Mouse (Mus musculus) heart, postnatal 0 days (tissue): Measurements from ENCODE around the gene Casq1. TPM values are rescaled to one million over a fixed set of nuclear protein-coding genes. Genes with fewer than 3 reads are reported as not detected.

Source experiments
- ATAC-seq: fragments of 200-750 bp; cut with Nextera tagmentation; 2 replicates; pipeline ENCODE4 v1.8.0; 2017; ENCODE audit warnings: low read depth, moderate number of reproducible peaks, moderate library complexity; ENCODE audit not compliant: insufficient read depth
- DNase-seq: peaks from one replicate; pipeline ENCODE4 v3.0.0-alpha.2; 2016; ENCODE audit warnings: low spot score
- H3K27ac ChIP-seq: fragments of 300-500 bp; sonication (generic); 2 replicates; pipeline ENCODE4 v1.5.1; 2014; ENCODE audit warnings: low read depth, mild to moderate bottlenecking
- H3K27me3 ChIP-seq: fragments of 300-500 bp; sonication (generic); 2 replicates; pipeline ENCODE4 v1.6.1; 2014; ENCODE audit warnings: low read length, mixed read lengths; ENCODE audit not compliant: control insufficient read depth, insufficient read depth
- H3K36me3 ChIP-seq: fragments of 300-500 bp; sonication (generic); replicated peaks from 2 replicates; pipeline ENCODE4 v1.6.1; 2014; ENCODE audit warnings: low read length, mixed read lengths; ENCODE audit not compliant: control insufficient read depth, insufficient read depth
- H3K4me1 ChIP-seq: fragments of 300-500 bp; sonication (generic); 2 replicates; pipeline ENCODE4 v1.6.1; 2014; ENCODE audit warnings: antibody characterized with exemption; ENCODE audit not compliant: control insufficient read depth, insufficient read depth
- H3K4me2 ChIP-seq: fragments of 300-500 bp; sonication (generic); 2 replicates; pipeline ENCODE4 v1.6.1; 2014; ENCODE audit warnings: low read depth, mild to moderate bottlenecking, low read length, moderate library complexity
- H3K4me3 ChIP-seq: fragments of 300-500 bp; sonication (generic); 2 replicates; pipeline ENCODE4 v1.5.1; 2014; ENCODE audit warnings: low read depth, low read length
- H3K9ac ChIP-seq: fragments of 300-500 bp; sonication (generic); replicated peaks from 2 replicates; pipeline ENCODE4 v1.6.1; 2014; ENCODE audit warnings: low read depth, low read length, mixed read lengths
- H3K9me3 ChIP-seq: fragments of 300-500 bp; sonication (generic); replicated peaks from 2 replicates; pipeline ENCODE4 v1.6.1; 2016; ENCODE audit warnings: low read length; ENCODE audit not compliant: control insufficient read depth
- CTCF ChIP-seq: IDR thresholded peaks from 2 replicates; pipeline ENCODE4 v1.5.1; 2016; ENCODE audit warnings: antibody characterized with exemption, control low read depth, low read depth
- EP300 ChIP-seq: IDR thresholded peaks from 2 replicates; pipeline ENCODE4 v1.6.1; 2016; ENCODE audit warnings: antibody characterized with exemption, low read depth
- WGBS: fragments of 180-500 bp; shearing (Covaris S2); extraction: QIAGEN DNeasy Blood & Tissue Kit; methylation state at CpG from one replicate; pipeline ENCODE4 v1.1.7; 2014; 5-methylcytosine and 5-hydroxymethylcytosine counted together
- polyA plus RNA-seq: library from polyadenylated mRNA; unstranded; fragments of >200 nt; fragmentation: Nextera tagmentation; extraction: Ambion mirVana; gene quantifications from 2 replicates; pipeline ENCODE4 v1.2.1, GENCODE M21; 2015
- total RNA-seq: library from RNA; depleted of rRNA; stranded (reverse); fragments of >200 nt; gene quantifications from 2 replicates; pipeline ENCODE4 v1.2.3, GENCODE M21; 2014; ENCODE audit warnings: low replicate concordance

The Casq1 gene
- total and polyA plus RNA-seq, 2 experiments from 2014 or later: 61.2 to 65.0 TPM

DNA sequence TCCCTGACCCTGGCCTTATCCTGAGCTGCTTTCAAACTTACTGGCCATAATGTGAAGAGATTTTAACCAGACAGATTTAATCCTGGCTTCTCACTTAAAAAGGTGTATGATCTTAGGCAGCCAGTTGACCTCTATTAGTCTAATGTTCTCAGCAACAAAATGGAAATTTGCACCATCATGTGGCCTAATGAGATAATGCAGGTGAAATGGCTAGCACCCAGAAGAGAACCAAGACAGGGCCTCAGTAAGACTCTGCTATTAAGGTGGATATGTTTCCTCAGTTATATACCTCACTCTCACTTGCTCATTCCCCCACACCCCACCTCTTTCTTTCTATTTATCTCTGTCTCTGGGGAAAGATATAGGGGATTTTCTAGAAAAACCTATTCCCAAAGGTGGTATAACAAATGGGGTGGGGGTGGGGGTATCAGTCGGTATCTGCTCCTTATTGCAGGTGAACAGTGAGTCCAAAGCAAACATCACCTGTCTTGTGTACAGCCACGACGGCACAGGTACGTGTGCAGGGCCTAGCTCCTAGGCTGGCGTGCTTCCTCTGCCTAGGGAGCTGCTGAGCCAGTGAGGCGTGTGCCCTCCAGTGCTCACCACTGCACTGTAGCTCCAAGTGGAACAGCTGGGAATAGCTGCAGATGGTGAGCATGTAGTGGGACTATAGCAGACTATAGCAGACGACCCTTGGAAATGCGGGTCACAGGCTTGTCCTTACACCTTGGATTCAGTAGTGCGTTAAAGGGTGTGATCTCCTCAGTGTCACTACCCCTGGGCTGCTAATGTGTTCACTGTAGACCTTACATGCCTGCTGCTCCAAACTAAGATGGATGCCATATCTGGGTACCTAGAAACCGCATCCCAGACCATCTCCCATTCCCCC, 33.0 kb downstream of the Casq1 start:
- WGBS: 94% methylated on average over 10 of the region's 10 CpGs
- no peak overlapping the region for H3K4me2 ChIP-seq
- DNase-seq (no peak), ATAC-seq (0 out of 2 replicates have a peak, but pooled peaks have one; percentile 20)
- no peaks in the 10 kb centered on the region for H3K9me3 ChIP-seq
- H3K9ac ChIP-seq: no peak overlapping the region
- TF ChIP-seq CTCF: peak; percentile 37
- no peak for TF ChIP-seq EP300
- no peak overlapping the region for H3K4me3 ChIP-seq
- no peaks in the 10 kb centered on the region for H3K27me3 ChIP-seq
- H3K4me1 ChIP-seq: no peaks in the 10 kb centered on the region
- no peak overlapping the region for H3K27ac ChIP-seq
- peaks cover 82% of the 10 kb centered on the region for H3K36me3 ChIP-seq

DNA sequence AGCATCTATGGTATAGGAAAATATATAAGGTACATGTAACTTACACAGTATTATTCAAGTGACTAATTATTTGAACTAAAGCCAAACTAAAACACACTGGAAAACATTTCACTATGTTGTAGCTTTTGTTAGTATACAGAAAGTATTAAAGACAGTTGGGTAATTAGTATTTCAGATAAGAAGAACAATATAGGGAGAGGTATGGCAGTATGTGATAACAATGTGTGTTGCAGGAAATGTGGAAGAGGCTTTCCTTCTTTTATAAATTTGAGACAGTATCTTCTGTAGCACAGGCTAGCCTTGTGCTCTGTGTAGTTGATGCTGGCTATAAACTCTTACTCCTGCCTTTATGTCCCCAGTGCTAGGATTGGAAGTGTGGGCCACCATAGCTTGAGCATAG, 35.8 kb downstream of the Casq1 start:
- H3K4me2 ChIP-seq: no peak overlapping the region
- no peak overlapping the region for H3K4me3 ChIP-seq
- H3K4me1 ChIP-seq: no peaks in the 10 kb centered on the region
- no peak overlapping the region for H3K27ac ChIP-seq
- no peak overlapping the region for H3K9ac ChIP-seq
- no peaks in the 10 kb centered on the region for H3K9me3 ChIP-seq
- no peak for DNase-seq
- no peak for ATAC-seq
- TF ChIP-seq CTCF (no peak), EP300 (no peak)
- H3K27me3 ChIP-seq: no peaks in the 10 kb centered on the region
- peaks cover 84% of the 10 kb centered on the region for H3K36me3 ChIP-seq

DNA sequence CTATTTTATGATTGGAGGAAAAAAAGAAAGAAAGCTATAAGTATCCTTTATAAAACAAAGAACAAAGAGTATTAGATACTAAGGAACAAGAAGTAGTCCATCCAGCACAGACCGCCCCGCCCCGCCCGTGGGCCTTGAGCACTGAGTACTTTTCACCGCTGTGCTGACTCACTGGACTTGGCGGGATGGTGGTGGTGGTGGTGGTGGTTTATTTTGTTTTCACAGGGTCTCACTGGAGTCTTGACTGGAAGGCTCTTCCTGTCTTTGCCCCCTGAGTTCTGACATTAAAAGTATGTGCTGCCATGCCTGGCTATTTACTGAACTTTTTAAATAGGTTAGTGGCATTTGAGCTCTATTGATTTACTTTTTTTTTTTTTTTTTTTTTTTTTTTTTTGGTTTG, 36.6 kb downstream of the Casq1 start:
- Histone ChIP-seq H3K4me2 (no peak overlapping the region), H3K27ac (no peak overlapping the region), H3K36me3 (peaks cover 81% of the 10 kb centered on the region), H3K4me3 (no peak overlapping the region), H3K27me3 (no peaks in the 10 kb centered on the region), H3K9ac (no peak overlapping the region), H3K4me1 (no peaks in the 10 kb centered on the region), H3K9me3 (no peaks in the 10 kb centered on the region)
- WGBS: 96% methylated on average over 6 of the region's 6 CpGs
- ATAC-seq (no peak), DNase-seq (no peak)
- TF ChIP-seq EP300 (no peak), CTCF (no peak)

- no peaks in the 10 kb centered on the region for H3K9me3 ChIP-seq
- ATAC-seq: no peak
- H3K36me3 ChIP-seq: peaks cover 77% of the 10 kb centered on the region
- DNase-seq: no peak
- no peak overlapping the region for H3K4me3 ChIP-seq
- 82% methylated on average over 3 of the region's 3 CpGs for WGBS
- no peak overlapping the region for H3K9ac ChIP-seq
- no peaks in the 10 kb centered on the region for H3K27me3 ChIP-seq
- no peaks in the 10 kb centered on the region for H3K4me1 ChIP-seq
- H3K27ac ChIP-seq: no peak overlapping the region
- H3K4me2 ChIP-seq: no peak overlapping the region
- TF ChIP-seq EP300: no peak
- no peak for TF ChIP-seq CTCF
These were observed 37.9 kb downstream of the Casq1 start for GRCm38 (mm10) chr1:172181777-172182176.

DNA sequence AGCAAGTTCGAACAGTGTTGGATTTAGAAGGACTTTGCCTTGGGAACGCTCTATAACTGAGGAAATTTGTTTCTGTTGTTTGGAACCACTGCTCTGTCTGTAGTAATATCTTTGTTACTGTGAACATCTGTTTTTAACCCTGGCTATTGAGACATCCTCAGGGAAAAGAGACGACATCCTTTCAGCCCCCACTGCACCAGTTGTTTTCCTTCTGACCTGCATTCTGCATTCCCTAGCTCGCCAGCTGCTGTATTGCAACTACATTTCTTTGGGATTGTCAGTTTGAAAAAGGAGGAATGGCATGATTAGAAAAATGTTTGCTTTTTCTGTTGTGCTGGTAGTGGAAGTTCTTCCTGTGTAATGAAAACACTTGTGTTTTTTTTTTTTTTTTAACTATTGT, 38.8 kb downstream of the Casq1 start:
- no peak overlapping the region for H3K27ac ChIP-seq
- 64% methylated on average over 4 of the region's 4 CpGs for WGBS
- H3K9ac ChIP-seq: no peak overlapping the region
- H3K4me2 ChIP-seq: no peak overlapping the region
- DNase-seq (no peak), ATAC-seq (no peak)
- no peaks in the 10 kb centered on the region for H3K27me3 ChIP-seq
- H3K36me3 ChIP-seq: peaks cover 73% of the 10 kb centered on the region
- H3K9me3 ChIP-seq: no peaks in the 10 kb centered on the region
- no peak overlapping the region for H3K4me3 ChIP-seq
- TF ChIP-seq CTCF: no peak
- no peak for TF ChIP-seq EP300
- H3K4me1 ChIP-seq: no peaks in the 10 kb centered on the region
